Mouse (Mus musculus) liver, embryonic 14.5 days (tissue): Measurements from ENCODE around the gene Tbc1d4. TPM values are rescaled to one million over a fixed set of nuclear protein-coding genes. Genes with fewer than 3 reads are reported as not detected.

ENCODE experiments used
- ATAC-seq: fragments of 200-750 bp; cut with Nextera tagmentation; 2 replicates; pipeline ENCODE4 v1.8.0; 2017; ENCODE audit warnings: moderate number of reproducible peaks, mild to moderate bottlenecking, moderate library complexity; ENCODE audit not compliant: insufficient read depth
- DNase-seq, 3 experiments: peaks; one replicate each; pipeline ENCODE4 v3.0.0-alpha.2; 2012 to 2013; ENCODE audit warnings: low read depth in 3 of 3, low spot score in 3 of 3
- H3K27ac ChIP-seq: fragments of 300-500 bp; sonication (generic); 2 replicates; pipeline ENCODE4 v1.5.1; 2014; ENCODE audit warnings: moderate library complexity, mild to moderate bottlenecking, control low read depth, inconsistent platforms
- H3K27me3 ChIP-seq: fragments of 300-500 bp; sonication (generic); 2 replicates; pipeline ENCODE4 v1.6.1; 2014; ENCODE audit warnings: mild to moderate bottlenecking, low read length, moderate library complexity; ENCODE audit not compliant: control insufficient read depth, insufficient read depth
- H3K36me3 ChIP-seq: fragments of 300-500 bp; sonication (generic); replicated peaks from 2 replicates; pipeline ENCODE4 v1.6.1; 2014; ENCODE audit warnings: low read depth; ENCODE audit not compliant: control insufficient read depth, insufficient read depth
- H3K4me1 ChIP-seq, 2 experiments: fragments of 200-500 bp in 1 of 2; fragments of 300-500 bp in 1 of 2; sonication (generic) in 1 of 2; replicated peaks; 2 replicates each; pipeline ENCODE4 v1.6.1; 2012 to 2014; ENCODE audit warnings: antibody characterized with exemption in 1 of 2, inconsistent platforms in 1 of 2, low read length in 1 of 2; ENCODE audit not compliant: control insufficient read depth in 2 of 2, insufficient read depth in 2 of 2
- H3K4me2 ChIP-seq: fragments of 300-500 bp; sonication (generic); 2 replicates; pipeline ENCODE4 v1.6.1; 2014; ENCODE audit warnings: low read depth, mild to moderate bottlenecking, control low read depth, moderate library complexity
- H3K4me3 ChIP-seq, 2 experiments: fragments of 200-500 bp in 1 of 2; fragments of 300-500 bp in 1 of 2; sonication (generic) in 1 of 2; 2 replicates each; pipeline ENCODE4 v1.5.1; 2012 to 2014; ENCODE audit warnings: low read depth in 2 of 2, low read length in 2 of 2, mild to moderate bottlenecking in 2 of 2, control low read depth in 1 of 2, inconsistent platforms in 1 of 2, moderate library complexity in 1 of 2; ENCODE audit not compliant: insufficient read depth in 1 of 2
- H3K9ac ChIP-seq: fragments of 300-500 bp; sonication (generic); replicated peaks from 2 replicates; pipeline ENCODE4 v1.6.1; 2014; ENCODE audit warnings: mild to moderate bottlenecking, control low read depth, moderate library complexity
- H3K9me3 ChIP-seq: fragments of 300-500 bp; sonication (generic); 2 replicates; pipeline ENCODE4 v1.6.1; 2016; ENCODE audit warnings: low read length, mixed read lengths; ENCODE audit not compliant: control insufficient read depth
- CTCF ChIP-seq: IDR thresholded peaks from 2 replicates; pipeline ENCODE4 v1.5.1; 2016; ENCODE audit warnings: antibody characterized with exemption, low read depth, control low read depth
- EP300 ChIP-seq: IDR thresholded peaks from 2 replicates; pipeline ENCODE4 v1.6.1; 2016; ENCODE audit warnings: antibody characterized with exemption, low read depth
- WGBS: fragments of 180-500 bp; shearing (Covaris S2); extraction: QIAGEN DNeasy Blood & Tissue Kit; methylation state at CpG from one replicate; pipeline ENCODE4 v1.1.7; 2014; ENCODE audit not compliant: insufficient replicate concordance; 5-methylcytosine and 5-hydroxymethylcytosine counted together
- polyA plus RNA-seq, 2 experiments: library from polyadenylated mRNA; depleted of rRNA in 1 of 2; stranded (reverse) in 1 of 2; unstranded in 1 of 2; fragments of >200 nt; fragmentation: Nextera tagmentation in 1 of 2; extraction: Ambion mirVana in 1 of 2; gene quantifications; 2 replicates each; pipeline versions ENCODE4 v1.2.1 to v1.2.3; 2012 to 2014

Gene Tbc1d4
- polyA plus RNA-seq, 2 experiments: 0.85 to 1.3 TPM

DNA sequence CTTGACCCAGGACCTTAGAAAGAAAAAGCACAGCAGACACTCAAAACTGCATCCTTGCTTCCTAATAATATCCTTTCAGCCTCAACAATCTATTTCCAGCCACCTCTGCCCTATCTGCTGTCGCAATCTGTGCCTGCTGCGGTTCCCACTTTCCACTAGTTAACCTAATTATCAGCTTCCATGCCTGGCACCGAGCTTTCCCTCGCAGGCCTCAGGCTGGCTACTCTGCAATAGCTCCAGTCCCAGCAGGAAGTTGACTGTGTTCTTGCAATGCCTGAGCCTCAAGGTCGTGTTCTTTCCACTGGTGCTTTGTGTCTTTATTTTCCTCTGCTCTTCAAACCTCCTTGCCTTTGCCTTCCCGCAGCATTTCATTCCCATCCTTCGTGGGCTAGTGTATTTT, 22.9 kb downstream of the Tbc1d4 start:
- no peaks in the 10 kb centered on the region for H3K36me3 ChIP-seq
- H3K9ac ChIP-seq: no peak overlapping the region
- H3K4me3 ChIP-seq: no peak overlapping the region
- no peak for ATAC-seq
- no peak overlapping the region for H3K4me2 ChIP-seq
- DNase-seq: no peak
- no peaks in the 10 kb centered on the region for H3K4me1 ChIP-seq
- TF ChIP-seq CTCF (no peak), EP300 (no peak)
- WGBS: 32% methylated on average over 7 of the region's 7 CpGs
- H3K27me3 ChIP-seq: no peaks in the 10 kb centered on the region
- no peak overlapping the region for H3K27ac ChIP-seq
- no peaks in the 10 kb centered on the region for H3K9me3 ChIP-seq

DNA sequence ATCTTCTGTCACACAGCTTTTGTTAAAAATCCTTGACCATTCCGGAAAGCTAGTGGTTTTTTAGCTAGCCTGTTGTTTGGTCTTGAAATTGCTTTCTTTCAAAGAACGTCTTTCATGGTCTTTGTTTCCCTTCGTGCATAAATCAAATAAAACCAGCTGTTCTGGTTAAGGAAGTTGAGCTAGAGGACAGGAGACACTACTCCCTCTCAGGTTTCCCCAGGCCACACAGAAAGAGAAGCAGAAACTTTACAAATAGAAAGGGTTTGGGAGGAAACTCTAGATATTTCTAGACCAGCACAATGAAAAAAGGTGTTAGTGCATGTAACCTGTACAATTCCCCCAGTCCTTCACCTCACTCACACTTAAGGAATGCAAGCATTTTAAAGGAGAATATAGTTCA, 33.3 kb downstream of the Tbc1d4 start:
- no peaks in the 10 kb centered on the region for H3K9me3 ChIP-seq
- H3K36me3 ChIP-seq: no peaks in the 10 kb centered on the region
- DNase-seq: no peak
- H3K9ac ChIP-seq: no peak overlapping the region
- 21% methylated on average over 3 of the region's 3 CpGs for WGBS
- no peak for ATAC-seq
- no peak overlapping the region for H3K4me3 ChIP-seq
- TF ChIP-seq CTCF (no peak), EP300 (no peak)
- no peaks in the 10 kb centered on the region for H3K4me1 ChIP-seq
- H3K4me2 ChIP-seq: no peak overlapping the region
- no peak overlapping the region for H3K27ac ChIP-seq
- H3K27me3 ChIP-seq: no peaks in the 10 kb centered on the region

DNA sequence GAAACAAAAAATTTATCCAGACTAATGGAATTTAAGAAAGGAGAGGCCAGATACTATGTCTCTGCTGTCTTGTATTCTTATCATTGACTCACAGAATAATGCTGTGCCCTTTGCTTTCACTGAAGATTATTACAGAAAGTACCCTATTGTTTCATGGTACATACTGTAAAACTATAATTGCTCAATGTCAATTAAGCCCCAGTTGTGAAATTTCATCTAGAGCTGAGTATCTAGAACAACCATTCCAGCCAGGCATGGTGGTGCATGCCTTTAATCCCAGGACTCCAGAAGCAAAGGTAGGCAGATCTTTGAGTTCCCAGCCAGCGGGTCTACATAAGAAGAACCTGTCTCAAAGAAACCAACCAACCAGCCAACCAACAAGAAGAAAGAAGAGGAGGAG, 34.5 kb downstream of the Tbc1d4 start:
- Histone ChIP-seq H3K9ac (no peak overlapping the region), H3K9me3 (no peaks in the 10 kb centered on the region), H3K27ac (no peak overlapping the region), H3K4me2 (no peak overlapping the region), H3K27me3 (no peaks in the 10 kb centered on the region), H3K36me3 (no peaks in the 10 kb centered on the region), H3K4me3 (no peak overlapping the region), H3K4me1 (no peaks in the 10 kb centered on the region)
- no peak for DNase-seq
- 53% methylated on average over 1 of the region's 1 CpGs for WGBS
- TF ChIP-seq CTCF (no peak), EP300 (no peak)
- ATAC-seq: no peak

DNA sequence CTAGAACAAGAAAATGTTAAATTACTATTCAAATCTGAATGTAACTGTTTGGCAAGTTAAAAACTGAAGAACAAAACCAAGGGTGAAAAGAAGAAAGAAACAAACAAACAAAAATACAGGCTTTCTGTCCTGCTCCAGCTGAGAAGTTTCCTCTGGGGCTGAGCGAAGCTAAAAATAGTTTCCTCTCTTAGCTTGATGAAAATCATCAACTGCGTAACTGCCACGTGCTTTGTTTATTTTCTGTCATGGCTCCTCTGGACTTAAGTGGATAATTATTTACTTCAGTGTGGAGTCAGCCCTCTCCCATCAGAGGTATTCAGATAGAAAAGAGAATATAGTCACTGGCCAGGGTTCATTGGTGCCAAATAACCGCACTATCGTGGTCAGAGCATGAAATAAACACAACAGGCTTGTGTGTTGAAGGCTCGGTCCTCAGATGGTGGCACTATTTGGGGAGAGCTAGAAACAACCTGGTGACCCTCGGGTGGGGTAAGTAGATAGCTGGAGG, 35.8 kb downstream of the Tbc1d4 start:
- DNase-seq (no peak), ATAC-seq (no peak)
- Histone ChIP-seq H3K36me3 (no peaks in the 10 kb centered on the region), H3K4me1 (no peaks in the 10 kb centered on the region), H3K4me2 (no peak overlapping the region), H3K27me3 (no peaks in the 10 kb centered on the region), H3K9ac (no peak overlapping the region), H3K9me3 (no peaks in the 10 kb centered on the region), H3K4me3 (no peak overlapping the region), H3K27ac (no peak overlapping the region)
- TF ChIP-seq CTCF: no peak
- TF ChIP-seq EP300: no peak
- WGBS: 52% methylated on average over 7 of the region's 7 CpGs

DNA sequence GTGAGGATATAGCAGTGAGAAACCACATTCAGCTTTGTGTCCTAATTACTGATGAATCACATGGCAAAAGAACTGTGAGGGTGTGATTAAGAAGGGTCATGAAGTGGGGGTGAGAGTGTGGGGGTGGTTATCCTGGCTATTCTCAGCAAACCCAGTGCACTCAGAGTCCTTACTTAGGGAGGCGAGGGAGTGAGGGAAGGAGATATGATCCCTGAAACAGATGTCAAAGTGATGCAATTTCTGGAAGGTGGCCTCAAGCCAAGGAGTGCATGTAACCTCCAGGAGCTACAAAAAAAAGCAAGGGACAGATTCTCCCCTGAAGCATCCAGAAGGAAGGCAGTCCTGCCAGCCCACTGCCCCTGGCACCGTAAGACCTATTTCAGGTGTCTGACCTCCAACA, 40.2 kb downstream of the Tbc1d4 start:
- Histone ChIP-seq H3K9me3 (no peaks in the 10 kb centered on the region), H3K27me3 (no peaks in the 10 kb centered on the region), H3K27ac (no peak overlapping the region), H3K36me3 (no peaks in the 10 kb centered on the region), H3K4me3 (no peak overlapping the region), H3K4me2 (no peak overlapping the region), H3K4me1 (no peaks in the 10 kb centered on the region), H3K9ac (no peak overlapping the region)
- no peak for DNase-seq
- ATAC-seq: no peak
- WGBS: 57% methylated on average over 2 of the region's 2 CpGs
- no peak for TF ChIP-seq CTCF
- TF ChIP-seq EP300: no peak

DNA sequence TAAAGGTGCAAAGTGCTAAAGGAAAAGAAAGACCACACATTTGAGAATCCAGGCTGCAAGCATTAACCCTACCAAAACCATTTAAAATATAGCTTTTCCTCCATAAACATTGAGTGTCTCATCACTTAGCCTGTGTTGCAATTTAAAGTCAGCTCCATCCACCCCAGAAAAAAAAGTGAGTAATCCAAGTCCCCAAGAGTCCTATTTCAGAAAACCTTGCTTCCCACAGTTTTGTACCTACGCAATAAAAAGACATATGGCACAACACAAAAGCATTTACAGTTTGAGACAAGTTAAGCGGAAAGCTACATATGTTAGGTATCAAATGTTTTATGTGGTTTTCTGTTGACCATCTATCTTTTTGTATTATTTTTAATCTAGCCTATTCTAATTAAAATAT, 42.3 kb downstream of the Tbc1d4 start:
- no peak for ATAC-seq
- no peaks in the 10 kb centered on the region for H3K27me3 ChIP-seq
- 78% methylated on average over 2 of the region's 2 CpGs for WGBS

More for the DNA sequence above, 42.3 kb downstream of the Tbc1d4 start:
- H3K27ac ChIP-seq: no peak overlapping the region
- TF ChIP-seq EP300: no peak
- TF ChIP-seq CTCF: no peak
- H3K4me3 ChIP-seq: no peak overlapping the region
- no peaks in the 10 kb centered on the region for H3K4me1 ChIP-seq
- no peak for DNase-seq
- no peak overlapping the region for H3K9ac ChIP-seq
- H3K4me2 ChIP-seq: no peak overlapping the region
- H3K9me3 ChIP-seq: no peaks in the 10 kb centered on the region
- no peaks in the 10 kb centered on the region for H3K36me3 ChIP-seq
